Mouse (Mus musculus): ENCODE measurements around the gene Cdh4. TPM values are rescaled to one million over a fixed set of nuclear protein-coding genes. Genes with fewer than 3 reads are reported as not detected.

Gene Cdh4
- total RNA-seq, 1 experiment: 1.9 TPM

GRCm38 (mm10) chr2:179562350-179562749 is 120.1 kb downstream of the Cdh4 start:
- no peak for DNase-seq (ENCODE audit: low read depth, low spot score)
- H3K4me1 ChIP-seq (ENCODE audit: control insufficient read depth in 2 of 2, insufficient read depth in 2 of 2, low read length in 2 of 2, poor library complexity in 1 of 2): no peaks in the 10 kb centered on the region; a peak in 1 of 4 replicates
- H3K27ac ChIP-seq (ENCODE audit: insufficient read depth, low read depth, low read length, poor library complexity, severe bottlenecking): no peak overlapping the region
- TF ChIP-seq ZC3H11A (IDR thresholded peaks at IDR 0.05; ENCODE audit: borderline replicate concordance, low read depth, low read length) (no peak), MAFK (IDR thresholded peaks at IDR 0.05; ENCODE audit: insufficient read depth, low read depth, low read length) (no peak), ZNF384 (IDR thresholded peaks at IDR 0.05; ENCODE audit: low read depth, low read length) (no peak), CHD2 (IDR thresholded peaks at IDR 0.05; ENCODE audit: low read depth, low read length) (no peak), HCFC1 (IDR thresholded peaks at IDR 0.05; ENCODE audit: borderline replicate concordance, insufficient read depth, low read length) (no peak)
- no peaks in the 10 kb centered on the region for H3K9me3 ChIP-seq (ENCODE audit: control insufficient read depth, insufficient read depth, low read depth, low read length)
- no peaks in the 10 kb centered on the region for H3K36me3 ChIP-seq (ENCODE audit: control insufficient read depth, insufficient read depth, low read length, poor library complexity, severe bottlenecking)
- H3K9ac ChIP-seq (ENCODE audit: insufficient read depth, low read depth, low read length, poor library complexity, severe bottlenecking): no peak overlapping the region
- no peak overlapping the region for H3K4me3 ChIP-seq (ENCODE audit: insufficient read depth in 1 of 2, low read depth in 1 of 2, low read length in 2 of 2, poor library complexity in 1 of 2, severe bottlenecking in 1 of 2)
- in situ Hi-C loops (cut with MboI; ENCODE audit: low sequenced_read_pairs in 2 of 2, unreplicated experiment in 2 of 2): no loop called here

- in situ Hi-C loops (cut with MboI; ENCODE audit: low sequenced_read_pairs in 2 of 2, unreplicated experiment in 2 of 2): no loop called here
- Histone ChIP-seq H3K9me3 (ENCODE audit: control insufficient read depth, insufficient read depth, low read depth, low read length) (no peaks in the 10 kb centered on the region), H3K4me1 (ENCODE audit: control insufficient read depth in 2 of 2, insufficient read depth in 2 of 2, low read length in 2 of 2, poor library complexity in 1 of 2) (peaks cover 3 to 16% of the 10 kb centered on the region in 2 experiments; a peak in 3 of 4 replicates), H3K4me3 (ENCODE audit: insufficient read depth in 1 of 2, low read depth in 1 of 2, low read length in 2 of 2, poor library complexity in 1 of 2, severe bottlenecking in 1 of 2) (0 out of 4 replicates have a peak overlapping the region, but pooled peaks of 1 of the 2 experiments have one; percentile 8), H3K27ac (ENCODE audit: insufficient read depth, low read depth, low read length, poor library complexity, severe bottlenecking) (no peak overlapping the region), H3K9ac (ENCODE audit: insufficient read depth, low read depth, low read length, poor library complexity, severe bottlenecking) (no peak overlapping the region), H3K36me3 (ENCODE audit: control insufficient read depth, insufficient read depth, low read length, poor library complexity, severe bottlenecking) (no peaks in the 10 kb centered on the region)
- no peak for DNase-seq (ENCODE audit: low read depth, low spot score)
- TF ChIP-seq CHD2 (IDR thresholded peaks at IDR 0.05; ENCODE audit: low read depth, low read length) (no peak), ZNF384 (IDR thresholded peaks at IDR 0.05; ENCODE audit: low read depth, low read length) (no peak), HCFC1 (IDR thresholded peaks at IDR 0.05; ENCODE audit: borderline replicate concordance, insufficient read depth, low read length) (no peak), ZC3H11A (IDR thresholded peaks at IDR 0.05; ENCODE audit: borderline replicate concordance, low read depth, low read length) (no peak), MAFK (IDR thresholded peaks at IDR 0.05; ENCODE audit: insufficient read depth, low read depth, low read length) (no peak)
Measured at GRCm38 (mm10) chr2:179565611-179566010, 123.4 kb downstream of the Cdh4 start.

DNA sequence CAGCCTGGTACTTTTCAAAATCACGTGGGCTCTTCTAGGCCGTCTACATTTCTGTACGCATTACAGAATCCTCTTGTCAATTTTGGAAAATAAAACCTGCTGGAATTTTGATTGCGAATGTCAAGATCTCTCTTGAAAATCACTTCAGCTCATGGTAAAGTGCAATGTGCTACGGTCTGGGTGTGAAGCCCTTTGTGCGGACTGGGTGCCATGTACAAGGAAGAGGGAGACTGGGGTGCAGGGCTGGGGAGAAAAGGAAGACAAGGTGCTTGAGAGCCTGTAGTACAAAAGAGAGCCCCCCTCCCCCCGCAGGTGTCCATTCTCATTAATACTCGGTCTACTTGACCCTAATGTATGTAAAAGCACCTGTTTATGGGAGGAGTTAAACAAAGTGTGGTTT is 125.7 kb downstream of the Cdh4 start:
- in situ Hi-C loops (cut with MboI; ENCODE audit: low sequenced_read_pairs in 2 of 2, unreplicated experiment in 2 of 2): no loop called here
- no peak for DNase-seq (ENCODE audit: low read depth, low spot score)
- H3K4me1 ChIP-seq (ENCODE audit: control insufficient read depth in 2 of 2, insufficient read depth in 2 of 2, low read length in 2 of 2, poor library complexity in 1 of 2): peaks cover 10 to 30% of the 10 kb centered on the region in 2 experiments
- no peak overlapping the region for H3K9ac ChIP-seq (ENCODE audit: insufficient read depth, low read depth, low read length, poor library complexity, severe bottlenecking)
- H3K36me3 ChIP-seq (ENCODE audit: control insufficient read depth, insufficient read depth, low read length, poor library complexity, severe bottlenecking): no peaks in the 10 kb centered on the region
- no peaks in the 10 kb centered on the region for H3K9me3 ChIP-seq (ENCODE audit: control insufficient read depth, insufficient read depth, low read depth, low read length)
- TF ChIP-seq MAFK (IDR thresholded peaks at IDR 0.05; ENCODE audit: insufficient read depth, low read depth, low read length) (no peak), CHD2 (IDR thresholded peaks at IDR 0.05; ENCODE audit: low read depth, low read length) (no peak), ZNF384 (IDR thresholded peaks at IDR 0.05; ENCODE audit: low read depth, low read length) (no peak), ZC3H11A (IDR thresholded peaks at IDR 0.05; ENCODE audit: borderline replicate concordance, low read depth, low read length) (no peak), HCFC1 (IDR thresholded peaks at IDR 0.05; ENCODE audit: borderline replicate concordance, insufficient read depth, low read length) (no peak)
- H3K27ac ChIP-seq (ENCODE audit: insufficient read depth, low read depth, low read length, poor library complexity, severe bottlenecking): no peak overlapping the region
- no peak overlapping the region for H3K4me3 ChIP-seq (ENCODE audit: insufficient read depth in 1 of 2, low read depth in 1 of 2, low read length in 2 of 2, poor library complexity in 1 of 2, severe bottlenecking in 1 of 2)

- H3K4me3 ChIP-seq (ENCODE audit: insufficient read depth in 1 of 2, low read depth in 1 of 2, low read length in 2 of 2, poor library complexity in 1 of 2, severe bottlenecking in 1 of 2): no peak overlapping the region
- in situ Hi-C loops (cut with MboI; ENCODE audit: low sequenced_read_pairs in 2 of 2, unreplicated experiment in 2 of 2): no loop called here
- no peak overlapping the region for H3K27ac ChIP-seq (ENCODE audit: insufficient read depth, low read depth, low read length, poor library complexity, severe bottlenecking)
- H3K36me3 ChIP-seq (ENCODE audit: control insufficient read depth, insufficient read depth, low read length, poor library complexity, severe bottlenecking): no peaks in the 10 kb centered on the region
- no peak for TF ChIP-seq MAFK (IDR thresholded peaks at IDR 0.05; ENCODE audit: insufficient read depth, low read depth, low read length)
- TF ChIP-seq CHD2 (IDR thresholded peaks at IDR 0.05; ENCODE audit: low read depth, low read length): no peak
- TF ChIP-seq ZNF384 (IDR thresholded peaks at IDR 0.05; ENCODE audit: low read depth, low read length): no peak
- TF ChIP-seq HCFC1 (IDR thresholded peaks at IDR 0.05; ENCODE audit: borderline replicate concordance, insufficient read depth, low read length): no peak
- no peak for TF ChIP-seq ZC3H11A (IDR thresholded peaks at IDR 0.05; ENCODE audit: borderline replicate concordance, low read depth, low read length)
- H3K9me3 ChIP-seq (ENCODE audit: control insufficient read depth, insufficient read depth, low read depth, low read length): no peaks in the 10 kb centered on the region
- no peak overlapping the region for H3K9ac ChIP-seq (ENCODE audit: insufficient read depth, low read depth, low read length, poor library complexity, severe bottlenecking)
- H3K4me1 ChIP-seq (ENCODE audit: control insufficient read depth in 2 of 2, insufficient read depth in 2 of 2, low read length in 2 of 2, poor library complexity in 1 of 2): peaks cover 10 to 36% of the 10 kb centered on the region in 2 experiments
- DNase-seq (ENCODE audit: low read depth, low spot score): no peak
Measured at GRCm38 (mm10) chr2:179569171-179569570, 126.9 kb downstream of the Cdh4 start.
